Mouse (Mus musculus) brain, embryonic 14.5 days (tissue): ENCODE measurements at regions not wholly inside any gene's neighbourhood (a gene's known extent, or its start where the extent isn't known, plus 50 kb on each side); places are given as distances from the start of the nearest gene placed in this dataset.
A peak's percentile ranks its signal among the peaks of the same experiment; 100 is the strongest.

Source experiments
- DNase-seq: peaks from one replicate; pipeline ENCODE4 v3.0.0-alpha.2; 2011; ENCODE audit warnings: low read depth
- CTCF ChIP-seq: fragments of 200-500 bp; IDR thresholded peaks from 2 replicates; pipeline ENCODE4 v1.5.1; 2012; ENCODE audit warnings: inconsistent platforms, mild to moderate bottlenecking, moderate library complexity, borderline replicate concordance; ENCODE audit not compliant: insufficient read depth, insufficient read length; ENCODE audit errors: extremely low read depth
- POLR2A ChIP-seq: fragments of 200-500 bp; IDR thresholded peaks from 2 replicates; pipeline ENCODE4 v1.6.1; 2012; ENCODE audit warnings: mild to moderate bottlenecking, inconsistent platforms, borderline replicate concordance; ENCODE audit not compliant: poor library complexity, insufficient read depth, insufficient read length, severe bottlenecking; ENCODE audit errors: extremely low read depth

- no peak for TF ChIP-seq POLR2A
- no peak for TF ChIP-seq CTCF
- no peak for DNase-seq
These were observed 175.5 kb upstream of the Igsf21 start for GRCm38 (mm10) chr4:140421926-140422585.

- no peak for TF ChIP-seq POLR2A
- TF ChIP-seq CTCF, result no peak
These were observed 173.3 kb upstream of the Igsf21 start for GRCm38 (mm10) chr4:140419720-140420412.

GRCm38 (mm10) chr4:140412312-140412930 lies 165.8 kb upstream of the Igsf21 start:
- no peak for TF ChIP-seq POLR2A
- 0 out of 2 replicates have a peak, but pooled peaks have one; percentile 9 for TF ChIP-seq CTCF
- peak; percentile 77 for DNase-seq

More at GRCm38 (mm10) chr4:140419720-140420412, 173.3 kb upstream of the Igsf21 start:
- no peak for DNase-seq

- no peak for TF ChIP-seq CTCF
- TF ChIP-seq POLR2A, result no peak
- DNase-seq, result no peak
These were observed 161.9 kb upstream of the Igsf21 start for GRCm38 (mm10) chr4:140408446-140408845.

- TF ChIP-seq POLR2A, result no peak
- no peak for TF ChIP-seq CTCF
- no peak for DNase-seq
These were observed 160.3 kb upstream of the Igsf21 start for GRCm38 (mm10) chr4:140406913-140407312.

- TF ChIP-seq CTCF (peak; percentile 75), POLR2A (no peak)
- peak; percentile 86 for DNase-seq
These were observed 159.7 kb upstream of the Igsf21 start for GRCm38 (mm10) chr4:140405993-140406881.

GRCm38 (mm10) chr4:140405427-140405826 lies 158.8 kb upstream of the Igsf21 start:
- DNase-seq, result no peak
- no peak for TF ChIP-seq CTCF

- TF ChIP-seq POLR2A (no peak), CTCF (no peak)
- peak; percentile 69 for DNase-seq
These were observed 156.5 kb upstream of the Igsf21 start for GRCm38 (mm10) chr4:140403128-140403527.

GRCm38 (mm10) chr4:140402319-140402718 lies 155.7 kb upstream of the Igsf21 start:
- DNase-seq, result peak; percentile 84
- TF ChIP-seq CTCF (no peak), POLR2A (no peak)

- DNase-seq, result no peak
- TF ChIP-seq POLR2A (no peak), CTCF (no peak)
These were observed 155.0 kb upstream of the Igsf21 start for GRCm38 (mm10) chr4:140401632-140402031.

- TF ChIP-seq CTCF (no peak), POLR2A (no peak)
- peak; percentile 58 for DNase-seq
These were observed 150.0 kb upstream of the Igsf21 start for GRCm38 (mm10) chr4:140396548-140396947.
